Mouse (Mus musculus): ENCODE measurements at regions not wholly inside any gene's neighbourhood (a gene's known extent, or its start where the extent isn't known, plus 50 kb on each side); places are given as distances from the start of the nearest gene placed in this dataset.
"Not testable (repeated sequence)": the region's sequence is repeated elsewhere in the genome, so short reads cannot be mapped to it uniquely, and the experiment has no call there.

- peak; percentile 87 for DNase-seq (ENCODE audit: low spot score)
These were observed 80.1 kb upstream of the Riok2 start for GRCm38 (mm10) chr17:17293932-17294534.

- DNase-seq (ENCODE audit: low spot score) = not testable (repeated sequence)
These were observed 79.1 kb upstream of the Riok2 start for GRCm38 (mm10) chr17:17295037-17295436.

GRCm38 (mm10) chr17:17303496-17303895 lies 70.6 kb upstream of the Riok2 start:
- not testable (repeated sequence) for DNase-seq (ENCODE audit: low spot score)
